Mouse (Mus musculus): ENCODE results near the gene Cox5a.
A peak's percentile ranks its signal among the peaks of the same experiment; 100 is the strongest.

Cox5a gene

GRCm38 (mm10) chr9:57564609-57565008 is 43.5 kb downstream of the Cox5a start:
- peak; percentile 80 for DNase-seq

- peak; percentile 40 for DNase-seq
Observed at GRCm38 (mm10) chr9:57565741-57566221, 44.7 kb downstream of the Cox5a start.

GRCm38 (mm10) chr9:57566846-57567245 is 45.8 kb downstream of the Cox5a start:
- peak; percentile 88 for DNase-seq

- DNase-seq, result peak; percentile 68
Observed at GRCm38 (mm10) chr9:57568500-57568899, 47.4 kb downstream of the Cox5a start.

GRCm38 (mm10) chr9:57574397-57574796 is 53.3 kb downstream of the Cox5a start:
- no peak for DNase-seq

GRCm38 (mm10) chr9:57575577-57575976 is 54.5 kb downstream of the Cox5a start:
- DNase-seq, result no peak

- no peak for DNase-seq
Observed at GRCm38 (mm10) chr9:57577144-57577849, 56.2 kb downstream of the Cox5a start.
